ENCODE assay signal across 16 mouse cellular contexts in the genomic region with DNA sequence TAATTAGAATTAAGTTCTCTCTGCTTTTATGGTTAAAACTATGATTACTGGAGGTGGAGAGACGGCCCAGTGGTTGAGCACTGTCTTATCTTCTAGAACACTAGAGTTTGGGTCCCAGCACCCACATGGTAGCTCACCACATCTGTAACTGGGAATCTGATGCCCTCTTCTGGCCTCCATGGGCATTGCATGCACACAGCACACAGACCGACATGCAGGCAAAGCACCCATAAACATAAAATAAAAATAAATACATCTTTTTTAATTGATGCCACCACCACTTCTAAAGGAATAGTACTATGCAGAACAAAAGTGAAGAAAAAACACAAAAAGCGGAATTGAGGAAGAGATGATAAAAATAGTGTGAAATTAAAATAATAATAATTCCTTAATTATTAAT.
DNase-seq lines count a peak whose midpoint lies in the region; TF ChIP-seq lines count a peak whose summit lies in the region.
"Had no signal": no experiment of that assay in that cellular context is flagged by ENCODE, and none has a peak within 500 bp of the region (broad histone marks: within the 10 kb centered on the region; RNA-seq: fewer than 3 reads in every experiment).

No protein-coding gene starts in this region.

- peaks cover 7% of the 10 kb centered on the region; the same call in 1 of the 2 replicates for H3K9me3 ChIP-seq in midbrain, embryonic 10.5 days (replicated peaks)
- H3K9me3 ChIP-seq: embryonic facial prominence, embryonic 13.5 days had no signal

- no peaks in the 10 kb centered on the region for H3K27me3 ChIP-seq in thymus, adult 2 months (ENCODE audit: control insufficient read depth, insufficient read depth, low read length)
- no peaks in the 10 kb centered on the region for H3K27me3 ChIP-seq in midbrain, embryonic 10.5 days (ENCODE audit: low read depth, poor library complexity, severe bottlenecking)
- H3K27me3 ChIP-seq: embryonic facial prominence, embryonic 13.5 days; heart, embryonic 13.5 days; megakaryocyte, embryonic 14.5 days; neural tube, embryonic 12.5 days had no signal

- H3K4me3 ChIP-seq in layer of hippocampus, adult 2 months: no peak overlapping the region
- H3K4me3 ChIP-seq in thymus, adult 2 months (ENCODE audit: control insufficient read depth, insufficient read depth, low read length): no peak overlapping the region
- H3K4me3 ChIP-seq in midbrain, embryonic 10.5 days: no peak overlapping the region
- H3K4me3 ChIP-seq: embryonic facial prominence, embryonic 13.5 days; heart, embryonic 13.5 days; megakaryocyte, embryonic 14.5 days; neural tube, embryonic 12.5 days had no signal

- 97% methylated on average over 3 of the region's 3 CpGs for WGBS in thymus, adult 2 months
- 94% methylated on average over 3 of the region's 3 CpGs for WGBS in midbrain, embryonic 10.5 days

- no peak for DNase-seq in layer of hippocampus, adult 2 months (ENCODE audit: low spot score in 2 of 2)
- DNase-seq in layer of hippocampus, adult 18-20 months (ENCODE audit: low spot score in 2 of 2): no peak
- DNase-seq in thymus, postnatal 4 days: peak; percentile 26
- DNase-seq in thymus, adult 2 months: no peak
- peak; percentile 45 for DNase-seq in R1 (ENCODE audit: low read depth, low spot score)
- DNase-seq in adrenal gland, postnatal 36 days: no peak
- no peak for DNase-seq in midbrain, embryonic 10.5 days (ENCODE audit: low spot score)
- DNase-seq: adrenal gland, adult 2 months; gastrocnemius, postnatal 14 days; kidney, adult 18-20 months; layer of hippocampus, adult 9-11 months; thymus, postnatal 36 days had no signal

- H3K4me1 ChIP-seq in thymus, adult 2 months (replicated peaks; ENCODE audit: control insufficient read depth, insufficient read depth, low read length): no peaks in the 10 kb centered on the region
- H3K4me1 ChIP-seq in midbrain, embryonic 10.5 days: no peaks in the 10 kb centered on the region
- H3K4me1 ChIP-seq: neural tube, embryonic 12.5 days had no signal

- H3K36me3 ChIP-seq in thymus, adult 2 months (ENCODE audit: control insufficient read depth, insufficient read depth, low read length): peaks cover 17% of the 10 kb centered on the region; the same call in 1 of the 2 replicates
- no peaks in the 10 kb centered on the region for H3K36me3 ChIP-seq in midbrain, embryonic 10.5 days
- H3K36me3 ChIP-seq: embryonic facial prominence, embryonic 13.5 days; neural tube, embryonic 12.5 days had no signal

- TF ChIP-seq CTCF in layer of hippocampus, adult 2 months (conservative IDR thresholded peaks at IDR 0.05): peak; percentile 52
- no peak for TF ChIP-seq CTCF in thymus, adult 2 months (IDR thresholded peaks at IDR 0.05; ENCODE audit: borderline replicate concordance, control insufficient read depth, extremely low read depth, insufficient read depth, low read length, poor library complexity)

- no peak overlapping the region for H3K27ac ChIP-seq in layer of hippocampus, adult 2 months
- H3K27ac ChIP-seq in thymus, adult 2 months (ENCODE audit: control insufficient read depth, insufficient read depth, low read length): no peak overlapping the region
- H3K27ac ChIP-seq in midbrain, embryonic 10.5 days (replicated peaks): no peak overlapping the region
- H3K27ac ChIP-seq: embryonic facial prominence, embryonic 13.5 days; heart, embryonic 13.5 days; neural tube, embryonic 12.5 days had no signal

- TF ChIP-seq POLR2A in thymus, adult 2 months (IDR thresholded peaks at IDR 0.05; ENCODE audit: control insufficient read depth, extremely low read depth, insufficient read depth, low read length, poor library complexity): no peak

Comparison
In these comparisons a context has a peak if more than half of its experiments do, and no peak if none do; other contexts are left out.
1. DNase-seq: peak in thymus, postnatal 4 days (single experiment) and R1 (single experiment); none in layer of hippocampus, adult 2 months (0 of 2), layer of hippocampus, adult 18-20 months (0 of 2), thymus, adult 2 months (single experiment), adrenal gland, postnatal 36 days (0 of 2) and midbrain, embryonic 10.5 days (single experiment).